Mouse (Mus musculus): ENCODE results near the gene Acot7. TPM values are rescaled to one million over a fixed set of nuclear protein-coding genes. Genes with fewer than 3 reads are reported as not detected.
A peak's percentile ranks its signal among the peaks of the same experiment; 100 is the strongest.

Gene Acot7
- polyA plus RNA-seq, 1 experiment from 2014 or later: 63.4 TPM

GRCm38 (mm10) chr4:152136876-152137250 lies 41.1 kb upstream of the Acot7 start:
- no peaks in the 10 kb centered on the region for H3K36me3 ChIP-seq
- no peak for ATAC-seq (ENCODE audit: insufficient number of reproducible peaks, low FRiP score)
- no peak overlapping the region for H3K4me2 ChIP-seq
- H3K4me3 ChIP-seq: no peak overlapping the region
- no peak overlapping the region for H3K27ac ChIP-seq (ENCODE audit: poor library complexity, severe bottlenecking)
- WGBS: 83% methylated on average over 2 of the region's 2 CpGs
- no peak overlapping the region for H3K9ac ChIP-seq
- no peaks in the 10 kb centered on the region for H3K9me3 ChIP-seq (replicated peaks)
- H3K27me3 ChIP-seq (replicated peaks): peaks cover 68% of the 10 kb centered on the region
- H3K4me1 ChIP-seq (replicated peaks): peaks cover 10% of the 10 kb centered on the region

- ATAC-seq (ENCODE audit: insufficient number of reproducible peaks, low FRiP score): peak; percentile 86
- no peaks in the 10 kb centered on the region for H3K9me3 ChIP-seq (replicated peaks)
- peaks cover 5% of the 10 kb centered on the region for H3K4me1 ChIP-seq (replicated peaks)
- 3% methylated on average over 51 of the region's 51 CpGs for WGBS
- H3K9ac ChIP-seq: no peak overlapping the region
- H3K36me3 ChIP-seq: no peaks in the 10 kb centered on the region
- H3K27ac ChIP-seq (ENCODE audit: poor library complexity, severe bottlenecking): no peak overlapping the region
- H3K4me3 ChIP-seq: peak overlapping the region; percentile 53
- peak overlapping the region; percentile 86 for H3K4me2 ChIP-seq
- H3K27me3 ChIP-seq (replicated peaks): peaks cover 57% of the 10 kb centered on the region
These were observed 39.3 kb upstream of the Acot7 start for GRCm38 (mm10) chr4:152138497-152139260.

- WGBS: 34% methylated on average over 6 of the region's 6 CpGs
- Histone ChIP-seq H3K27ac (ENCODE audit: poor library complexity, severe bottlenecking) (no peak overlapping the region), H3K9ac (no peak overlapping the region), H3K9me3 (replicated peaks) (no peaks in the 10 kb centered on the region), H3K4me2 (no peak overlapping the region), H3K27me3 (replicated peaks) (peaks cover 45% of the 10 kb centered on the region), H3K4me1 (replicated peaks) (peaks cover 5% of the 10 kb centered on the region), H3K4me3 (no peak overlapping the region), H3K36me3 (no peaks in the 10 kb centered on the region)
- ATAC-seq (ENCODE audit: insufficient number of reproducible peaks, low FRiP score): no peak
These were observed 37.5 kb upstream of the Acot7 start for GRCm38 (mm10) chr4:152140441-152140840.

- H3K9ac ChIP-seq: no peak overlapping the region
- no peak overlapping the region for H3K27ac ChIP-seq (ENCODE audit: poor library complexity, severe bottlenecking)
- peaks cover 5% of the 10 kb centered on the region for H3K4me1 ChIP-seq (replicated peaks)
- ATAC-seq (ENCODE audit: insufficient number of reproducible peaks, low FRiP score): no peak
- no peak overlapping the region for H3K4me2 ChIP-seq
- no peak overlapping the region for H3K4me3 ChIP-seq
- H3K36me3 ChIP-seq: no peaks in the 10 kb centered on the region
- H3K27me3 ChIP-seq (replicated peaks): peaks cover 48% of the 10 kb centered on the region
- WGBS: 66% methylated on average over 8 of the region's 8 CpGs
- no peaks in the 10 kb centered on the region for H3K9me3 ChIP-seq (replicated peaks)
These were observed 36.3 kb upstream of the Acot7 start for GRCm38 (mm10) chr4:152141521-152142135.

GRCm38 (mm10) chr4:152143632-152144031 lies 34.3 kb upstream of the Acot7 start:
- no peak overlapping the region for H3K4me3 ChIP-seq
- H3K27ac ChIP-seq (ENCODE audit: poor library complexity, severe bottlenecking): no peak overlapping the region
- H3K27me3 ChIP-seq (replicated peaks): peaks cover 53% of the 10 kb centered on the region
- H3K4me1 ChIP-seq (replicated peaks): peaks cover 4% of the 10 kb centered on the region
- no peak overlapping the region for H3K9ac ChIP-seq
- no peak for ATAC-seq (ENCODE audit: insufficient number of reproducible peaks, low FRiP score)
- no peaks in the 10 kb centered on the region for H3K9me3 ChIP-seq (replicated peaks)
- no peaks in the 10 kb centered on the region for H3K36me3 ChIP-seq
- WGBS: 26% methylated on average over 1 of the region's 1 CpGs
- no peak overlapping the region for H3K4me2 ChIP-seq

- H3K27me3 ChIP-seq (replicated peaks): peaks cover 66% of the 10 kb centered on the region
- no peaks in the 10 kb centered on the region for H3K9me3 ChIP-seq (replicated peaks)
- H3K27ac ChIP-seq (ENCODE audit: poor library complexity, severe bottlenecking): no peak overlapping the region
- WGBS: 67% methylated on average over 10 of the region's 10 CpGs
- H3K4me1 ChIP-seq (replicated peaks): no peaks in the 10 kb centered on the region
- no peak overlapping the region for H3K9ac ChIP-seq
- no peak overlapping the region for H3K4me2 ChIP-seq
- H3K36me3 ChIP-seq: no peaks in the 10 kb centered on the region
- ATAC-seq (ENCODE audit: insufficient number of reproducible peaks, low FRiP score): no peak
- no peak overlapping the region for H3K4me3 ChIP-seq
These were observed 32.5 kb upstream of the Acot7 start for GRCm38 (mm10) chr4:152145473-152145872.

- H3K4me3 ChIP-seq: no peak overlapping the region
- no peak overlapping the region for H3K9ac ChIP-seq
- no peak for ATAC-seq (ENCODE audit: insufficient number of reproducible peaks, low FRiP score)
- 71% methylated on average over 11 of the region's 11 CpGs for WGBS
- no peaks in the 10 kb centered on the region for H3K9me3 ChIP-seq (replicated peaks)
- H3K27me3 ChIP-seq (replicated peaks): peaks cover 67% of the 10 kb centered on the region
- H3K4me1 ChIP-seq (replicated peaks): 0 out of 2 replicates have a peak, but pooled peaks cover 3% of the 10 kb centered on the region
- no peak overlapping the region for H3K27ac ChIP-seq (ENCODE audit: poor library complexity, severe bottlenecking)
- H3K4me2 ChIP-seq: no peak overlapping the region
- no peaks in the 10 kb centered on the region for H3K36me3 ChIP-seq
These were observed 31.7 kb upstream of the Acot7 start for GRCm38 (mm10) chr4:152146033-152146827.

- Histone ChIP-seq H3K4me3 (no peak overlapping the region), H3K27ac (ENCODE audit: poor library complexity, severe bottlenecking) (no peak overlapping the region), H3K4me2 (no peak overlapping the region), H3K4me1 (replicated peaks) (peaks cover 20% of the 10 kb centered on the region; the same call in 1 of the 2 replicates), H3K36me3 (no peaks in the 10 kb centered on the region), H3K27me3 (replicated peaks) (peaks cover 82% of the 10 kb centered on the region), H3K9ac (no peak overlapping the region), H3K9me3 (replicated peaks) (no peaks in the 10 kb centered on the region)
- no peak for ATAC-seq (ENCODE audit: insufficient number of reproducible peaks, low FRiP score)
- WGBS: 36% methylated on average over 4 of the region's 4 CpGs
These were observed 27.4 kb upstream of the Acot7 start for GRCm38 (mm10) chr4:152150546-152150945.

GRCm38 (mm10) chr4:152151451-152151965 lies 26.4 kb upstream of the Acot7 start:
- Histone ChIP-seq H3K4me1 (replicated peaks) (peaks cover 20% of the 10 kb centered on the region; the same call in 1 of the 2 replicates), H3K4me3 (peak overlapping the region; percentile 50), H3K9ac (peak overlapping the region; percentile 44), H3K4me2 (peak overlapping the region; percentile 81), H3K36me3 (no peaks in the 10 kb centered on the region), H3K27ac (ENCODE audit: poor library complexity, severe bottlenecking) (no peak overlapping the region), H3K9me3 (replicated peaks) (no peaks in the 10 kb centered on the region), H3K27me3 (replicated peaks) (peaks cover 76% of the 10 kb centered on the region)
- peak; percentile 51; the same call in 1 of the 2 replicates for ATAC-seq (ENCODE audit: insufficient number of reproducible peaks, low FRiP score)
- WGBS: 18% methylated on average over 7 of the region's 7 CpGs

GRCm38 (mm10) chr4:152151966-152152544 lies 25.9 kb upstream of the Acot7 start, which contains the start of gene Espn:
TSS of gene Espn (minus strand) at chr4:152152371.
- H3K9me3 ChIP-seq (replicated peaks): no peaks in the 10 kb centered on the region
- WGBS: under 1% methylated on average over 56 of the region's 57 CpGs
- peak within 1 kb of the TSS; percentile 44 for H3K9ac ChIP-seq
- peaks cover 77% of the 10 kb centered on the region for H3K27me3 ChIP-seq (replicated peaks)
- no peak within 1 kb of the TSS for H3K27ac ChIP-seq (ENCODE audit: poor library complexity, severe bottlenecking)
- peaks cover 20% of the 10 kb centered on the region; the same call in 1 of the 2 replicates for H3K4me1 ChIP-seq (replicated peaks)
- H3K4me3 ChIP-seq: peak within 1 kb of the TSS; percentile 50
- peak; percentile 81 for ATAC-seq (ENCODE audit: insufficient number of reproducible peaks, low FRiP score)
- H3K4me2 ChIP-seq: peak within 1 kb of the TSS; percentile 81
- H3K36me3 ChIP-seq: no peaks in the 10 kb centered on the region
